Mouse (Mus musculus) hindbrain, postnatal 0 days (tissue): ENCODE results near the gene Tmem201. TPM values are rescaled to one million over a fixed set of nuclear protein-coding genes. Genes with fewer than 3 reads are reported as not detected.

Source experiments
- ATAC-seq: fragments of 200-750 bp; cut with Nextera tagmentation; 2 replicates; pipeline ENCODE4 v1.8.0; 2017; ENCODE audit warnings: mild to moderate bottlenecking, moderate TSS enrichment, moderate library complexity
- DNase-seq: peaks from one replicate; pipeline ENCODE4 v3.0.0-alpha.2; 2015; ENCODE audit warnings: low spot score
- H3K27ac ChIP-seq: fragments of 300-500 bp; sonication (generic); 2 replicates; pipeline ENCODE4 v1.5.1; 2014; ENCODE audit warnings: mild to moderate bottlenecking
- H3K27me3 ChIP-seq: fragments of 300-500 bp; sonication (generic); 2 replicates; pipeline ENCODE4 v1.6.1; 2014; ENCODE audit warnings: low read length, mixed read lengths; ENCODE audit not compliant: insufficient read depth
- H3K36me3 ChIP-seq: fragments of 300-500 bp; sonication (generic); 2 replicates; pipeline ENCODE4 v1.6.1; 2014; ENCODE audit warnings: low read length, mixed read lengths; ENCODE audit not compliant: insufficient read depth
- H3K4me1 ChIP-seq: fragments of 300-500 bp; sonication (generic); 2 replicates; pipeline ENCODE4 v1.6.1; 2014; ENCODE audit warnings: antibody characterized with exemption, low read length, mixed read lengths; ENCODE audit not compliant: insufficient read depth
- H3K4me2 ChIP-seq: fragments of 300-500 bp; sonication (generic); 2 replicates; pipeline ENCODE4 v1.6.1; 2014; ENCODE audit warnings: low read depth, mild to moderate bottlenecking, low read length, moderate library complexity, mixed read lengths
- H3K4me3 ChIP-seq: fragments of 300-500 bp; sonication (generic); 2 replicates; pipeline ENCODE4 v1.5.1; 2014; ENCODE audit warnings: low read length
- H3K9ac ChIP-seq: fragments of 300-500 bp; sonication (generic); replicated peaks from 2 replicates; pipeline ENCODE4 v1.6.1; 2014; ENCODE audit warnings: mild to moderate bottlenecking, low read length, moderate library complexity, mixed read lengths
- H3K9me3 ChIP-seq: fragments of 300-500 bp; sonication (generic); 2 replicates; pipeline ENCODE4 v1.6.1; 2016; ENCODE audit warnings: low read length, mixed read lengths
- CTCF ChIP-seq: IDR thresholded peaks from 2 replicates; pipeline ENCODE4 v1.5.1; 2016; ENCODE audit warnings: antibody characterized with exemption, control low read depth, low read depth
- WGBS: fragments of 180-500 bp; shearing (Covaris S2); extraction: QIAGEN DNeasy Blood & Tissue Kit; methylation state at CpG from one replicate; pipeline ENCODE4 v1.1.7; 2014; 5-methylcytosine and 5-hydroxymethylcytosine counted together
- polyA plus RNA-seq: library from polyadenylated mRNA; unstranded; fragments of >200 nt; fragmentation: Nextera tagmentation; extraction: Ambion mirVana; gene quantifications from 2 replicates; pipeline ENCODE4 v1.2.1, GENCODE M21; 2015
- total RNA-seq: library from RNA; depleted of rRNA; stranded (reverse); fragments of >200 nt; gene quantifications from 2 replicates; pipeline ENCODE4 v1.2.3, GENCODE M21; 2014

Gene Tmem201
- total and polyA plus RNA-seq, 2 experiments from 2014 or later = 44.7 to 69.8 TPM

DNA sequence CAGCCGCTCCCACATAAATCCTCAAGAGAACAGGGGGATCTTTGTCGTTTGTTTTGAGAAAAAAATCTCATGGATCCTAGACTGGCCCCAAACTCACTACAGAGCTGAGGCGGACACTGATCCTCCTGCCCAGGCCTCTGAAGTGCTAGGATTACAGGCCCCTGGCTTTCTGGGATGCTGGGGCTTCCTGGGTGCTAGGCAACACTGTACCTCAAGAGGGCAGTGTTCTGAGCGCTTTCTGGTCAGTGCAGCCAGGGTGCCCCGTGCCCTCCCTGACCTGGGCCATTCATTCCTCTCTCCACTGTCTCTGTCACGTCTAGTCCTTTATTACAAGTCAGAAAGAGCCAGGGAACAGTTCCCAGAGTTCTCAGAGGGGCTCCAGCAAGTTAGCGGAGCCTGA, 25.9 kb downstream of the Tmem201 start:
- Histone ChIP-seq H3K4me2 (no peak overlapping the region), H3K27ac (no peak overlapping the region), H3K4me3 (no peak overlapping the region), H3K9me3 (no peaks in the 10 kb centered on the region), H3K9ac (no peak overlapping the region), H3K36me3 (peaks cover 18% of the 10 kb centered on the region), H3K4me1 (no peaks in the 10 kb centered on the region), H3K27me3 (no peaks in the 10 kb centered on the region)
- ATAC-seq (0 out of 2 replicates have a peak, but pooled peaks have one; percentile 16), DNase-seq (peak; percentile 56)
- TF ChIP-seq CTCF = peak; percentile 80
- 22% methylated on average over 7 of the region's 7 CpGs for WGBS

DNA sequence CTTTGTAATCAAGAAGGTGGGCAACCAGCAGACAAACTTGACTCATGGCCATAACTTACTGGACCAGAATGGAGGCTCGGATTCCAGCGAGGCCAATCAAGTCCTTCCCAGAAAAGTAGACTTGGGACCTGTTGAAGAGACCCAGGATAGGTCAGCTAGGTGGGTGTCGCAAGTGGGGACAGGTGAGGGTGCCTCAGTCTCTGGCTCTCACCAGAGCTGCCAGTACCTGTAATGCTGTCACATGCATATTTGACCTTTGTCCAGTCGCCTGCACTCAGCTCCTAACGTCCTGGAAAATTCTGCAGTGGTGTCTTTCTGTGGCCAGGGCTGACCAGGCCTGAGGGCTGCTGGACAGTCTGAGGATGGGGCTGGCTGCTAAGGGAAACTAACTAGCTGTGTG, 26.4 kb downstream of the Tmem201 start:
- Histone ChIP-seq H3K36me3 (peaks cover 13% of the 10 kb centered on the region), H3K27ac (no peak overlapping the region), H3K4me2 (no peak overlapping the region), H3K9me3 (no peaks in the 10 kb centered on the region), H3K4me3 (no peak overlapping the region), H3K9ac (no peak overlapping the region), H3K4me1 (no peaks in the 10 kb centered on the region), H3K27me3 (no peaks in the 10 kb centered on the region)
- DNase-seq (no peak), ATAC-seq (no peak)
- WGBS = 94% methylated on average over 5 of the region's 5 CpGs
- TF ChIP-seq CTCF = no peak

DNA sequence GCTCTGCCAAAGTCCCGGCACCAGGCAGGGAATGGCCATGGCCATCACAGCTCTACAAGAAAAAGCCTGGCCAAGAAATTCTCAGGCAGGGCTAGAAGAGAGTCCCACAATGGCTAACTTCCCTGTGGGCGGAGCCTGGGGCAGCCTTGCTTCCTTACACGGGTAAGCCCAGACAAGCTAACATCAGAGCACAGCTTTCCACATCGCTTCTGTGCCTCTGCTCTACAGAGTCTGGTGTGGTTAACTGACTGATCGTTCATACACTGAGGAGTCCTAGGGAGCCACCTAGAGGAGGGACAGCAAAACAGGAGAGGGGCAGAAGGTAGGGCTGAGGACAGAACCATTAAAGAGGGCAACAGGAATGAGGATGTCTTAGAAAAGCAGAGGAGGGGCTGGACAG, 27.3 kb downstream of the Tmem201 start:
- Histone ChIP-seq H3K4me3 (no peak overlapping the region), H3K9me3 (no peaks in the 10 kb centered on the region), H3K27me3 (no peaks in the 10 kb centered on the region), H3K9ac (no peak overlapping the region), H3K4me1 (no peaks in the 10 kb centered on the region), H3K27ac (no peak overlapping the region), H3K4me2 (no peak overlapping the region), H3K36me3 (peaks cover 3% of the 10 kb centered on the region; the same call in 1 of the 2 replicates)
- peak; percentile 64; the same call in 1 of the 2 replicates for ATAC-seq
- peak; percentile 71 for TF ChIP-seq CTCF
- WGBS = 22% methylated on average over 5 of the region's 5 CpGs
- DNase-seq = peak; percentile 39

DNA sequence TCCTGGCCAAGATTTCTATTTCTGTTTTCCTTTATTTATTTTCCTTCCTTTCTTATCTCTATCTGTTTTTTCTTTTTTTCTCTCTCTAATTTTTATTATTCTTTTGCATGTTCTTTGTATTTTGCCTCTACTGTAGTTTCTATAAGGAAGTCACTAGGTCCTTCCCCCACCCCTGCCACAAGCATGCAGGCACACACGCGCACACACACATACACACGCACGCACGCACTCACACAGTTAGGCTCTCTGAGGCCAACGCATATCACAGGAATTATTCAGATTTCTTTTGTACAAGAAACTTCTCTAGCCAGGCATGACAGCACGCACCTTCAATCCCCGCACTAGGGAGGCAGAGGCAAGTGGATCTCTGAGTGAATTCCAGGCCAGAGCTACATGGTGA, 31.9 kb downstream of the Tmem201 start:
- H3K4me3 ChIP-seq = no peak overlapping the region
- no peak overlapping the region for H3K4me2 ChIP-seq
- TF ChIP-seq CTCF = no peak
- H3K9ac ChIP-seq = no peak overlapping the region
- no peaks in the 10 kb centered on the region for H3K27me3 ChIP-seq
- no peaks in the 10 kb centered on the region for H3K4me1 ChIP-seq
- H3K27ac ChIP-seq = no peak overlapping the region
- 88% methylated on average over 8 of the region's 8 CpGs for WGBS
- no peaks in the 10 kb centered on the region for H3K36me3 ChIP-seq
- H3K9me3 ChIP-seq = no peaks in the 10 kb centered on the region
- ATAC-seq (no peak), DNase-seq (no peak)

DNA sequence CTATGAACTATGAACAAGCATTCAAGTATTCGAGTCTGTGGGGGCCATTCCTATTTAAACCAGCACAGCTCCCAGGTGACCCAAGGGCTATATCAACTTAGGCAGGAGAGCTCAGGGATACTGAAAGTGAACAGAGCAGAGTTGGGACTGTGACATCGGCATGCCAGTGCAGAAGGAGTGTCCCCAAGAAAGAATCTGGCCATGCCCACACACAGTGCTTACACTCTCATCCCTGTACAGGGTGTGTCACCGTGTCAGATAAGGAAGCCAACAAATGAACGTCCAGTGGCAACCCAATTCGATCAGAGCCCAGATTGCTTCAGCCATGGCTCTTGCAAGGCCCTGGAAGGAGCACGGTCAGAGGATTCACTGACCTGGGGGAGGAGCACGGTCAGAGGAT, 32.5 kb downstream of the Tmem201 start:
- no peak for DNase-seq
- Histone ChIP-seq H3K4me1 (no peaks in the 10 kb centered on the region), H3K27me3 (peaks cover 5% of the 10 kb centered on the region; the same call in 1 of the 2 replicates), H3K4me2 (no peak overlapping the region), H3K4me3 (no peak overlapping the region), H3K27ac (no peak overlapping the region), H3K9ac (no peak overlapping the region), H3K9me3 (no peaks in the 10 kb centered on the region), H3K36me3 (no peaks in the 10 kb centered on the region)
- no peak for ATAC-seq
- WGBS = 75% methylated on average over 7 of the region's 7 CpGs
- TF ChIP-seq CTCF = no peak

DNA sequence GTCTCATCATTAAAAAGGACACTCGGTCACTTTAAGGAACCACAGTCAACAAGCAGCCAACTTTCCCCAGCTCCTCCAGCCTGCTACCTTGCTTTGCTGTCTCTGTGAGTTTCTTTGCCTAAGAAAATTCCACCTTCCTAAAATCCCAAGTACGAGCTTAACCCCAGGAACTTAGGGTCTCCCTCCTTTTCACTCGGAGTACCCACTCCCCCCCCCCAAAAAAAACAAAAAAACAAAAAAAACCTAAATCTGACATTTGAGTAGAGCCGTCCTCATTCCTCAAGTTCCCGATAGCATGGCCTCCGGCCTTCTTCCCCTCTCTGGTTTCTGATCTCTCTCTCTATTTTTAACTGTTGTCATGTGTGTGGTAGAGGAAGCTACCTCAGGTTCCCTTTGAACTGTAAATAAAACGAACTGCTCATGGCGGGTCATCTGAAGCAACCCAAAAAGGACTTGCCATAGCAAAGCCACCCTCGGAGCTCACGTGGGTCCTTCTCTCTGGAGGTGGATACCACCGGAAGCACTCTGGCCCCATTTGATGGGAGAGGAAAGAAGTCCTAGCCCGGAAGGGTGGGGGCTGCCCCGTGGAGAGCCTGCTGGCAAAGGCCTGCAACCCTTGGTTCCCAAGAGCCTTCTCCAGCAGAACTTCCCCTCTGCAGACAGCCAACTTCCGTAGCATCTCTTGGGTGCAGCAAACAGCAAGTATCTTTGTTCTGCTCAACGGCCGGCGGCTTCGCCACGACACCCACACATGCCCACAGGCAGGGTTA, 35.4 kb downstream of the Tmem201 start, which contains the start of gene Pik3cd:
Gene Pik3cd, minus strand, starts transcription at position 362 of the 770 bp plus-strand sequence.
- Histone ChIP-seq H3K27me3 (peaks cover 5% of the 10 kb centered on the region; the same call in 1 of the 2 replicates), H3K9me3 (no peaks in the 10 kb centered on the region), H3K4me3 (no peak within 1 kb of the TSS), H3K9ac (no peak within 1 kb of the TSS), H3K4me2 (no peak within 1 kb of the TSS), H3K36me3 (no peaks in the 10 kb centered on the region), H3K4me1 (peaks cover 5% of the 10 kb centered on the region), H3K27ac (no peak within 1 kb of the TSS)
- no peak for DNase-seq
- no peak for ATAC-seq
- TF ChIP-seq CTCF = no peak
- WGBS = 74% methylated on average over 19 of the region's 19 CpGs
